In the genomic region with DNA sequence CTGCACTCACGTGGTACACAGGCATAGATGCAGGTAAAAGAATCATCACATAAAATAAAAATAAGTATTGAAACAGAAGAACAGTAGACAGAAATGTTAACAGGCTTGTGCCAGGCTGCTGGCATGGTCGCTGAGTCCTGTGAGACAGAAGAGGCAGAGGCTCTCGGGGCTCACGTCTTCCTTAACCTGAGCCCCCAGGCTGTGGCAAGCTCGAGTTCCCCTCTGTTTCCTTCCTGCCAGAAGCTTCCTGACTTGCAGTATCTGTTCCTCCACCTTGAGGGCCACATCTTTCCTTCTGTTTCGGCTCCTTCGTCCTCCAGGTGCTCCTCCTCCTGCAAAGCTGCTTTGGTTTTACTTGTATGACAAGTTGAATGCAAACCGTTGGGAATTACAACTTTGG, we compare ENCODE assay signal across 25 mouse cellular contexts.
DNase-seq lines count a peak whose midpoint lies in the region; ATAC-seq lines count a peak whose summit lies in the region.
"Had no signal": no experiment of that assay in that cellular context is flagged by ENCODE, and none has a peak within 500 bp of the region (broad histone marks: within the 10 kb centered on the region; RNA-seq: fewer than 3 reads in every experiment).

No protein-coding gene starts in this region.

- peak; percentile 53 to 61 for DNase-seq in spleen, postnatal 36 days (ENCODE audit: low spot score in 2 of 2)
- no peak for DNase-seq in spleen, postnatal 14 days (ENCODE audit: low spot score in 2 of 2)
- peak; percentile 46 for DNase-seq in 416B (ENCODE audit: low read depth)
- peak; percentile 34 to 47 for DNase-seq in B cell, adult 2 months
- DNase-seq in layer of hippocampus, adult 11-12 months (ENCODE audit: low spot score) = no peak
- no peak for DNase-seq in right cerebral cortex, postnatal 25 days
- DNase-seq: adrenal gland, postnatal 10 days; cerebellum, adult 11 months; cerebellum, adult 9-11 months; gastrocnemius, adult 2 months; gastrocnemius, postnatal 36 days; heart, postnatal 14 days; kidney, adult 8-10 months; kidney, postnatal 14 days; lung, adult 18-20 months; lung, postnatal 4 days; retina, postnatal 1 day; right cerebral cortex, postnatal 14 days had no signal

- 0 out of 2 replicates have a peak, but pooled peaks have one; percentile 26 for ATAC-seq in megakaryocyte progenitor cell, adult 5-6 weeks (replicated peaks; ENCODE audit: poor library complexity)
- ATAC-seq: forebrain, embryonic 16.5 days; hindbrain, postnatal 0 days; intestine, embryonic 16.5 days; liver, embryonic 12.5 days; lung, postnatal 0 days; midbrain, embryonic 13.5 days had no signal

Comparison
In these comparisons a context has a peak if more than half of its experiments do, and no peak if none do; other contexts are left out.
1. DNase-seq: peak in spleen, postnatal 36 days (2 of 2), 416B (single experiment) and B cell, adult 2 months (2 of 2); none in spleen, postnatal 14 days (0 of 2), layer of hippocampus, adult 11-12 months (single experiment) and right cerebral cortex, postnatal 25 days (single experiment).